Mouse (Mus musculus) neural tube, embryonic 12.5 days (tissue): Measurements from ENCODE around the gene Kcnn4. TPM values are rescaled to one million over a fixed set of nuclear protein-coding genes. Genes with fewer than 3 reads are reported as not detected.

Experiments
- ATAC-seq: fragments of 200-750 bp; cut with Nextera tagmentation; 2 replicates; pipeline ENCODE4 v1.8.0; 2017; ENCODE audit warnings: low read depth, mild to moderate bottlenecking, moderate TSS enrichment, moderate library complexity; ENCODE audit not compliant: low FRiP score
- H3K27ac ChIP-seq: fragments of 300-500 bp; sonication (generic); 2 replicates; pipeline ENCODE4 v1.5.1; 2016
- H3K27me3 ChIP-seq: fragments of 300-500 bp; sonication (generic); replicated peaks from 2 replicates; pipeline ENCODE4 v1.6.1; 2016; ENCODE audit warnings: mild to moderate bottlenecking
- H3K36me3 ChIP-seq: fragments of 300-500 bp; sonication (generic); 2 replicates; pipeline ENCODE4 v1.6.1; 2016; ENCODE audit warnings: mild to moderate bottlenecking
- H3K4me1 ChIP-seq: fragments of 300-500 bp; sonication (generic); 2 replicates; pipeline ENCODE4 v1.6.1; 2016
- H3K4me2 ChIP-seq: fragments of 300-500 bp; sonication (generic); replicated peaks from 2 replicates; pipeline ENCODE4 v1.6.1; 2016; ENCODE audit warnings: mild to moderate bottlenecking
- H3K4me3 ChIP-seq: fragments of 300-500 bp; sonication (generic); 2 replicates; pipeline ENCODE4 v1.5.1; 2016
- H3K9ac ChIP-seq: fragments of 300-500 bp; sonication (generic); 2 replicates; pipeline ENCODE4 v1.6.1; 2016; ENCODE audit warnings: mild to moderate bottlenecking
- H3K9me3 ChIP-seq: fragments of 300-500 bp; sonication (generic); 2 replicates; pipeline ENCODE4 v1.6.1; 2016; ENCODE audit warnings: mild to moderate bottlenecking
- WGBS: fragments of 180-500 bp; shearing (Covaris S2); methylation state at CpG from one replicate; pipeline ENCODE4 v1.1.7; 2016; 5-methylcytosine and 5-hydroxymethylcytosine counted together
- polyA plus RNA-seq: library from polyadenylated mRNA; unstranded; fragments of >200 nt; fragmentation: Nextera tagmentation; extraction: Ambion mirVana; gene quantifications from 2 replicates; pipeline ENCODE4 v1.2.1, GENCODE M21; 2016

Gene Kcnn4
- 1.7 and 2.3 TPM in 2 replicates for polyA plus RNA-seq

GRCm38 (mm10) chr7:24369731-24370541 lies at the start of gene Kcnn4:
TSS of gene Kcnn4 (plus strand) at chr7:24370263.
- no peaks in the 10 kb centered on the region; the same call in 1 of the 2 replicates for H3K27me3 ChIP-seq
- H3K9me3 ChIP-seq: no peaks in the 10 kb centered on the region
- H3K4me2 ChIP-seq: no peak within 1 kb of the TSS
- H3K9ac ChIP-seq: peak within 1 kb of the TSS; percentile 33; the same call in 1 of the 2 replicates
- WGBS: 48% methylated on average over 23 of the region's 23 CpGs
- no peak within 1 kb of the TSS for H3K4me3 ChIP-seq
- peaks cover 19% of the 10 kb centered on the region for H3K4me1 ChIP-seq
- H3K36me3 ChIP-seq: no peaks in the 10 kb centered on the region
- no peak within 1 kb of the TSS for H3K27ac ChIP-seq
- no peak for ATAC-seq

GRCm38 (mm10) chr7:24322593-24322992 lies 47.5 kb upstream of the Kcnn4 start:
- ATAC-seq: no peak

GRCm38 (mm10) chr7:24325197-24325596 lies 44.9 kb upstream of the Kcnn4 start:
- H3K9ac ChIP-seq: no peak overlapping the region
- no peaks in the 10 kb centered on the region for H3K27me3 ChIP-seq
- no peak overlapping the region for H3K4me3 ChIP-seq
- 92% methylated on average over 6 of the region's 6 CpGs for WGBS
- no peaks in the 10 kb centered on the region for H3K36me3 ChIP-seq
- no peak for ATAC-seq
- H3K4me1 ChIP-seq: peaks cover 3% of the 10 kb centered on the region; the same call in 1 of the 2 replicates
- no peak overlapping the region for H3K27ac ChIP-seq
- peak overlapping the region; percentile 59 for H3K4me2 ChIP-seq
- H3K9me3 ChIP-seq: no peaks in the 10 kb centered on the region

More at GRCm38 (mm10) chr7:24322593-24322992, 47.5 kb upstream of the Kcnn4 start:
- no peaks in the 10 kb centered on the region for H3K27me3 ChIP-seq
- H3K9me3 ChIP-seq: no peaks in the 10 kb centered on the region
- no peak overlapping the region for H3K4me2 ChIP-seq
- H3K36me3 ChIP-seq: no peaks in the 10 kb centered on the region
- H3K4me3 ChIP-seq: no peak overlapping the region
- H3K9ac ChIP-seq: no peak overlapping the region
- no peak overlapping the region for H3K27ac ChIP-seq
- peaks cover 3% of the 10 kb centered on the region; the same call in 1 of the 2 replicates for H3K4me1 ChIP-seq
- 79% methylated on average over 4 of the region's 4 CpGs for WGBS

GRCm38 (mm10) chr7:24325675-24326128 lies 44.4 kb upstream of the Kcnn4 start:
- Histone ChIP-seq H3K27ac (no peak overlapping the region), H3K4me1 (peaks cover 3% of the 10 kb centered on the region; the same call in 1 of the 2 replicates)

GRCm38 (mm10) chr7:24326273-24327135 lies 43.6 kb upstream of the Kcnn4 start:
- H3K27ac ChIP-seq: no peak overlapping the region
- H3K4me3 ChIP-seq: no peak overlapping the region
- no peaks in the 10 kb centered on the region for H3K36me3 ChIP-seq
- ATAC-seq: peak; percentile 70
- WGBS: 40% methylated on average over 20 of the region's 20 CpGs
- H3K27me3 ChIP-seq: no peaks in the 10 kb centered on the region
- H3K9me3 ChIP-seq: no peaks in the 10 kb centered on the region
- H3K4me1 ChIP-seq: peaks cover 3% of the 10 kb centered on the region; the same call in 1 of the 2 replicates
- peak overlapping the region; percentile 59 for H3K4me2 ChIP-seq
- no peak overlapping the region for H3K9ac ChIP-seq

More at GRCm38 (mm10) chr7:24325675-24326128, 44.4 kb upstream of the Kcnn4 start:
- 0 out of 2 replicates have a peak overlapping the region, but pooled peaks have one; percentile 27 for H3K9ac ChIP-seq
- H3K36me3 ChIP-seq: no peaks in the 10 kb centered on the region
- 6% methylated on average over 13 of the region's 13 CpGs for WGBS
- peak overlapping the region; percentile 59 for H3K4me2 ChIP-seq
- ATAC-seq: peak; percentile 75
- no peaks in the 10 kb centered on the region for H3K9me3 ChIP-seq
- H3K27me3 ChIP-seq: no peaks in the 10 kb centered on the region
- H3K4me3 ChIP-seq: peak overlapping the region; percentile 33

- no peaks in the 10 kb centered on the region for H3K27me3 ChIP-seq
- ATAC-seq: no peak
- no peak overlapping the region for H3K4me2 ChIP-seq
- H3K4me3 ChIP-seq: no peak overlapping the region
- H3K9ac ChIP-seq: no peak overlapping the region
- H3K4me1 ChIP-seq: peaks cover 3% of the 10 kb centered on the region; the same call in 1 of the 2 replicates
- no peaks in the 10 kb centered on the region for H3K9me3 ChIP-seq
- no peak overlapping the region for H3K27ac ChIP-seq
- 88% methylated on average over 14 of the region's 14 CpGs for WGBS
- no peaks in the 10 kb centered on the region for H3K36me3 ChIP-seq
These were observed 42.6 kb upstream of the Kcnn4 start for GRCm38 (mm10) chr7:24327281-24327975.

- H3K9ac ChIP-seq: no peak within 1 kb of the TSS
- 0 out of 2 replicates have a peak, but pooled peaks cover 10% of the 10 kb centered on the region for H3K27me3 ChIP-seq
- no peak within 1 kb of the TSS for H3K4me3 ChIP-seq
- no peaks in the 10 kb centered on the region for H3K36me3 ChIP-seq
- H3K27ac ChIP-seq: no peak within 1 kb of the TSS
- H3K9me3 ChIP-seq: no peaks in the 10 kb centered on the region
- WGBS: 46% methylated on average over 49 of the region's 49 CpGs
- H3K4me2 ChIP-seq: peak within 1 kb of the TSS; percentile 21; the same call in 1 of the 2 replicates
- H3K4me1 ChIP-seq: no peaks in the 10 kb centered on the region
- no peak for ATAC-seq
These were observed 36.6 kb upstream of the Kcnn4 start, which contains the start of gene Tescl for GRCm38 (mm10) chr7:24333304-24333986. TSS of gene Tescl (minus strand) at chr7:24333936.

- no peak for ATAC-seq
These were observed 34.3 kb upstream of the Kcnn4 start for GRCm38 (mm10) chr7:24335699-24336309.

GRCm38 (mm10) chr7:24338241-24338640 lies 31.8 kb upstream of the Kcnn4 start:
- Histone ChIP-seq H3K9me3 (no peaks in the 10 kb centered on the region), H3K27me3 (0 out of 2 replicates have a peak, but pooled peaks cover 4% of the 10 kb centered on the region), H3K9ac (no peak overlapping the region), H3K4me2 (no peak overlapping the region), H3K4me1 (no peaks in the 10 kb centered on the region), H3K4me3 (no peak overlapping the region), H3K27ac (no peak overlapping the region), H3K36me3 (no peaks in the 10 kb centered on the region)
- no peak for ATAC-seq
- WGBS: 39% methylated on average over 2 of the region's 2 CpGs

More at GRCm38 (mm10) chr7:24335699-24336309, 34.3 kb upstream of the Kcnn4 start:
- H3K36me3 ChIP-seq: no peaks in the 10 kb centered on the region
- no peak overlapping the region for H3K9ac ChIP-seq
- WGBS: 13% methylated on average over 5 of the region's 5 CpGs
- H3K27me3 ChIP-seq: 0 out of 2 replicates have a peak, but pooled peaks cover 10% of the 10 kb centered on the region
- H3K9me3 ChIP-seq: no peaks in the 10 kb centered on the region
- no peak overlapping the region for H3K4me3 ChIP-seq
- H3K27ac ChIP-seq: no peak overlapping the region
- no peak overlapping the region for H3K4me2 ChIP-seq
- no peaks in the 10 kb centered on the region for H3K4me1 ChIP-seq

GRCm38 (mm10) chr7:24343701-24344272 lies 26.3 kb upstream of the Kcnn4 start:
- WGBS: 67% methylated on average over 7 of the region's 7 CpGs
- no peak for ATAC-seq

More at GRCm38 (mm10) chr7:24343701-24344272, 26.3 kb upstream of the Kcnn4 start:
- Histone ChIP-seq H3K9me3 (no peaks in the 10 kb centered on the region), H3K4me2 (no peak overlapping the region), H3K27ac (no peak overlapping the region), H3K9ac (no peak overlapping the region), H3K36me3 (no peaks in the 10 kb centered on the region), H3K4me1 (no peaks in the 10 kb centered on the region), H3K27me3 (0 out of 2 replicates have a peak, but pooled peaks cover under 1% of the 10 kb centered on the region), H3K4me3 (no peak overlapping the region)
